Mouse (Mus musculus) CH12.LX (cell line): Measurements from ENCODE around the gene Klk7. TPM values are rescaled to one million over a fixed set of nuclear protein-coding genes. Genes with fewer than 3 reads are reported as not detected.

Experiments used
- DNase-seq: peaks from one replicate; pipeline ENCODE4 v3.0.0-alpha.2; 2013; ENCODE audit errors: extremely low read depth
- H3K27ac ChIP-seq: 2 replicates; pipeline ENCODE4 v1.5.1; 2012; ENCODE audit warnings: low read depth, mild to moderate bottlenecking, control low read depth, moderate library complexity; ENCODE audit not compliant: insufficient read depth
- H3K27me3 ChIP-seq: replicated peaks from 2 replicates; pipeline ENCODE3; 2012; ENCODE audit warnings: inconsistent platforms
- H3K36me3 ChIP-seq, 2 experiments: replicated peaks in 1 of 2; 2 replicates each; pipeline versions ENCODE3 to v1.6.1; 2012; ENCODE audit warnings: inconsistent platforms in 1 of 2, low read length in 1 of 2, mild to moderate bottlenecking in 1 of 2, mixed read lengths in 1 of 2, moderate library complexity in 1 of 2; ENCODE audit not compliant: control insufficient read depth in 1 of 2, insufficient read depth in 1 of 2
- H3K4me1 ChIP-seq, 2 experiments: 2 replicates each; pipeline ENCODE4 v1.6.1; 2012; ENCODE audit warnings: inconsistent platforms in 1 of 2, moderate library complexity in 1 of 2; ENCODE audit not compliant: insufficient read depth in 2 of 2, control insufficient read depth in 1 of 2
- H3K4me2 ChIP-seq: 2 replicates; pipeline ENCODE4 v1.6.1; 2012; ENCODE audit warnings: low read depth, mild to moderate bottlenecking, control low read depth; ENCODE audit not compliant: poor library complexity, insufficient read depth, severe bottlenecking
- H3K4me3 ChIP-seq, 3 experiments: fragments of 150-350 bp in 1 of 3; sonication (generic) in 1 of 3; replicated peaks in 1 of 3; 2 replicates each; pipeline versions ENCODE3 to v1.5.1; 2011 to 2012; ENCODE audit warnings: low read depth in 2 of 3, low read length in 2 of 3, mild to moderate bottlenecking in 2 of 3, moderate library complexity in 2 of 3, control low read depth in 1 of 3, improper control_type of control experiment in 1 of 3, inconsistent platforms in 1 of 3, mixed read lengths in 1 of 3; ENCODE audit not compliant: poor library complexity in 1 of 3
- H3K79me2 ChIP-seq: replicated peaks from 2 replicates; pipeline ENCODE4 v1.6.1; 2012; ENCODE audit warnings: mild to moderate bottlenecking, moderate library complexity; ENCODE audit not compliant: control insufficient read depth, poor library complexity, insufficient read depth, severe bottlenecking; ENCODE audit errors: extremely low read depth
- H3K9ac ChIP-seq: 2 replicates; pipeline ENCODE4 v1.6.1; 2012; ENCODE audit warnings: low read depth, mild to moderate bottlenecking, control low read depth, moderate library complexity; ENCODE audit not compliant: insufficient read depth
- H3K9me3 ChIP-seq: replicated peaks from 2 replicates; pipeline ENCODE3; 2012; ENCODE audit warnings: low read length, inconsistent platforms, mixed read lengths
- BHLHE40 ChIP-seq: IDR thresholded peaks from 2 replicates; pipeline ENCODE4 v1.6.1; 2011; ENCODE audit warnings: mild to moderate bottlenecking, low read depth, low read length, improper control_type of control experiment
- CHD1 ChIP-seq: IDR thresholded peaks from 2 replicates; pipeline ENCODE4 v1.6.1; 2012; ENCODE audit warnings: low read depth, low read length, improper control_type of control experiment, inconsistent platforms
- CHD2 ChIP-seq: IDR thresholded peaks from 2 replicates; pipeline ENCODE4 v1.6.1; 2011; ENCODE audit warnings: low read length, improper control_type of control experiment
- E2F4 ChIP-seq: IDR thresholded peaks from 2 replicates; pipeline ENCODE4 v1.6.1; 2011; ENCODE audit warnings: low read depth, low read length, improper control_type of control experiment; ENCODE audit not compliant: insufficient replicate concordance
- ELF1 ChIP-seq: IDR thresholded peaks from 2 replicates; pipeline ENCODE4 v1.6.1; 2014; ENCODE audit warnings: low read depth, mild to moderate bottlenecking, inconsistent platforms, low read length, improper control_type of control experiment
- HCFC1 ChIP-seq: IDR thresholded peaks from 2 replicates; pipeline ENCODE4 v1.6.1; 2012; ENCODE audit warnings: low read depth, mild to moderate bottlenecking, inconsistent platforms, low read length, improper control_type of control experiment
- JUN ChIP-seq: IDR thresholded peaks from 2 replicates; pipeline ENCODE4 v1.6.1; 2011; ENCODE audit warnings: low read depth, mild to moderate bottlenecking, low read length, improper control_type of control experiment, moderate library complexity; ENCODE audit not compliant: insufficient read depth
- JUND ChIP-seq: conservative IDR thresholded peaks from 2 replicates; pipeline ENCODE4 v1.6.1; 2011; ENCODE audit warnings: low read depth, low read length, improper control_type of control experiment
- KAT2A ChIP-seq: IDR thresholded peaks from 2 replicates; pipeline ENCODE4 v1.6.1; 2012; ENCODE audit warnings: low read length, improper control_type of control experiment, inconsistent platforms; ENCODE audit not compliant: insufficient replicate concordance
- MAX ChIP-seq: IDR thresholded peaks from 2 replicates; pipeline ENCODE4 v1.6.1; 2011; ENCODE audit warnings: low read length, improper control_type of control experiment
- MAZ ChIP-seq: IDR thresholded peaks from 2 replicates; pipeline ENCODE4 v1.6.1; 2012; ENCODE audit warnings: low read depth, mild to moderate bottlenecking, inconsistent platforms, low read length, improper control_type of control experiment, moderate library complexity
- MEF2A ChIP-seq: IDR thresholded peaks from 2 replicates; pipeline ENCODE4 v1.6.1; 2014; ENCODE audit warnings: low read depth, mild to moderate bottlenecking, inconsistent platforms, low read length, improper control_type of control experiment, borderline replicate concordance
- MXI1 ChIP-seq: IDR thresholded peaks from 2 replicates; pipeline ENCODE4 v1.6.1; 2011; ENCODE audit warnings: mild to moderate bottlenecking, low read depth, low read length, improper control_type of control experiment
- NRF1 ChIP-seq: IDR thresholded peaks from 2 replicates; pipeline ENCODE4 v1.6.1; 2014; ENCODE audit warnings: low read depth, mild to moderate bottlenecking, inconsistent platforms, low read length, improper control_type of control experiment, moderate library complexity
- PAX5 ChIP-seq: IDR thresholded peaks from 2 replicates; pipeline ENCODE4 v1.6.1; 2012; ENCODE audit warnings: low read length, inconsistent platforms, mixed read lengths
- POLR2A ChIP-seq: IDR thresholded peaks from 2 replicates; pipeline ENCODE4 v1.6.1; 2011; ENCODE audit warnings: low read depth, mild to moderate bottlenecking, improper control_type of control experiment, low read length
- RAD21 ChIP-seq: IDR thresholded peaks from 2 replicates; pipeline ENCODE4 v1.6.1; 2011; ENCODE audit warnings: low read depth, mild to moderate bottlenecking, low read length, improper control_type of control experiment, moderate library complexity
- RCOR1 ChIP-seq: conservative IDR thresholded peaks from 2 replicates; pipeline ENCODE4 v1.6.1; 2012; ENCODE audit warnings: low read depth, mild to moderate bottlenecking, inconsistent platforms, low read length, improper control_type of control experiment
- SIN3A ChIP-seq: IDR thresholded peaks from 2 replicates; pipeline ENCODE4 v1.6.1; 2012; ENCODE audit warnings: low read length, improper control_type of control experiment, inconsistent platforms
- SMC3 ChIP-seq: IDR thresholded peaks from 2 replicates; pipeline ENCODE4 v1.6.1; 2011; ENCODE audit warnings: low read depth, low read length, improper control_type of control experiment
- TBP ChIP-seq: conservative IDR thresholded peaks from 2 replicates; pipeline ENCODE4 v1.6.1; 2011; ENCODE audit warnings: low read depth, low read length, improper control_type of control experiment
- TCF12 ChIP-seq: IDR thresholded peaks from 2 replicates; pipeline ENCODE4 v1.6.1; 2014; ENCODE audit warnings: low read depth, mild to moderate bottlenecking, inconsistent platforms, low read length, improper control_type of control experiment
- UBTF ChIP-seq: IDR thresholded peaks from 2 replicates; pipeline ENCODE4 v1.6.1; 2012; ENCODE audit warnings: low read depth, mild to moderate bottlenecking, inconsistent platforms, low read length, improper control_type of control experiment, moderate library complexity
- USF1 ChIP-seq: IDR thresholded peaks from 2 replicates; pipeline ENCODE4 v1.6.1; 2014; ENCODE audit warnings: low read depth, mild to moderate bottlenecking, inconsistent platforms, low read length, improper control_type of control experiment
- USF2 ChIP-seq: conservative IDR thresholded peaks from 2 replicates; pipeline ENCODE4 v1.6.1; 2011; ENCODE audit warnings: low read depth, low read length, improper control_type of control experiment
- ZMIZ1 ChIP-seq: IDR thresholded peaks from 2 replicates; pipeline ENCODE4 v1.6.1; 2012; ENCODE audit warnings: low read depth, mild to moderate bottlenecking, inconsistent platforms, low read length, improper control_type of control experiment
- dilution Hi-C: fragments of 300-500 bp; cut with MboI; formaldehyde crosslinking; loops from 2 replicates; pipeline ENCODE4 v1.14.3; 2020; ENCODE audit warnings: low sequenced_read_pairs; ENCODE audit not compliant: extremely low pct_unique_long_range_greater_than_20kb, extremely low pct_ligation_motif_present
- in situ Hi-C: fragments of 300-500 bp; cut with MboI; formaldehyde crosslinking; loops from 3 replicates; pipeline ENCODE4 v1.14.3; 2019; ENCODE audit warnings: low sequenced_read_pairs, low pct_ligation_motif_present, low pct_unique_long_range_greater_than_20kb, mixed read lengths
- polyA plus RNA-seq: library from polyadenylated mRNA; unstranded; fragments of >175 nt; gene quantifications from 2 replicates; pipeline ENCODE4 v1.2.1, GENCODE M21; 2012; ENCODE audit warnings: low read depth; ENCODE audit not compliant: insufficient read length
- total RNA-seq, 2 experiments: library from RNA; depleted of rRNA; stranded (reverse); fragments of 300-350 nt in 1 of 2; fragments of >200 nt in 1 of 2; gene quantifications; 2 replicates each; pipeline ENCODE4 v1.2.3; 2012 to 2014

Gene Klk7
- total and polyA plus RNA-seq, 3 experiments, result not detected

GRCm38 (mm10) chr7:43780746-43781145 lies 30.3 kb upstream of the Klk7 start, which contains the start of gene Klk10:
TSS of gene Klk10 (plus strand) at chr7:43781035.
- Histone ChIP-seq H3K27me3 (peaks cover 93% of the 10 kb centered on the region), H3K4me3 (no peak within 1 kb of the TSS), H3K9ac (no peak within 1 kb of the TSS), H3K4me1 (peaks cover 5 to 7% of the 10 kb centered on the region in 2 experiments; a peak in 1 of 4 replicates), H3K27ac (no peak within 1 kb of the TSS), H3K4me2 (no peak within 1 kb of the TSS; the same call in 1 of the 2 replicates), H3K9me3 (no peaks in the 10 kb centered on the region), H3K79me2 (no peaks in the 10 kb centered on the region), H3K36me3 (no peaks in the 10 kb centered on the region)
- in situ Hi-C loops, result loop anchor here (5.0 to 25.0 kb wide), 2 partner anchors 98 to 293 kb away; partner anchors contain the start of gene Iglon5
- dilution Hi-C loops, result no loop called here
- no peak for TF ChIP-seq MEF2A
- no peak for TF ChIP-seq MXI1
- TF ChIP-seq PAX5, result no peak
- TF ChIP-seq HCFC1, result no peak
- no peak for TF ChIP-seq JUND
- TF ChIP-seq NRF1, result no peak
- TF ChIP-seq BHLHE40, result no peak
- no peak for TF ChIP-seq USF1
- TF ChIP-seq MAZ, result no peak
- TF ChIP-seq TCF12, result no peak
- TF ChIP-seq TBP, result no peak
- no peak for TF ChIP-seq USF2
- TF ChIP-seq CHD1, result no peak
- TF ChIP-seq ZMIZ1, result no peak
- TF ChIP-seq SIN3A, result no peak
- no peak for TF ChIP-seq ELF1
- TF ChIP-seq KAT2A, result no peak
- no peak for TF ChIP-seq RAD21
- no peak for TF ChIP-seq CHD2
- DNase-seq, result no peak

GRCm38 (mm10) chr7:43781541-43781940 lies 29.6 kb upstream of the Klk7 start:
- H3K36me3 ChIP-seq, result no peaks in the 10 kb centered on the region
- in situ Hi-C loops (loop anchor here (5.0 to 25.0 kb wide), 2 partner anchors 99 to 294 kb away; partner anchors contain the start of gene Iglon5), dilution Hi-C loops (no loop called here)
- no peak overlapping the region for H3K4me3 ChIP-seq
- TF ChIP-seq USF1 (no peak), KAT2A (no peak), UBTF (no peak), RAD21 (no peak), JUN (no peak), SMC3 (no peak), POLR2A (no peak), RCOR1 (no peak), MAX (no peak), NRF1 (no peak), E2F4 (no peak), ZMIZ1 (no peak)
- H3K9me3 ChIP-seq, result no peaks in the 10 kb centered on the region
- no peak for DNase-seq
- H3K9ac ChIP-seq, result no peak overlapping the region
- no peaks in the 10 kb centered on the region for H3K79me2 ChIP-seq
- peaks cover 88% of the 10 kb centered on the region for H3K27me3 ChIP-seq
- H3K27ac ChIP-seq, result no peak overlapping the region
- no peak overlapping the region; the same call in 1 of the 2 replicates for H3K4me2 ChIP-seq
- peaks cover 5 to 7% of the 10 kb centered on the region in 2 experiments; a peak in 1 of 4 replicates for H3K4me1 ChIP-seq
